Mouse (Mus musculus): Measurements from ENCODE around the gene Slc1a7. TPM values are rescaled to one million over a fixed set of nuclear protein-coding genes. Genes with fewer than 3 reads are reported as not detected.

Slc1a7 gene
- polyA plus RNA-seq, 1 experiment from 2014 or later, result 0.05 TPM

DNA sequence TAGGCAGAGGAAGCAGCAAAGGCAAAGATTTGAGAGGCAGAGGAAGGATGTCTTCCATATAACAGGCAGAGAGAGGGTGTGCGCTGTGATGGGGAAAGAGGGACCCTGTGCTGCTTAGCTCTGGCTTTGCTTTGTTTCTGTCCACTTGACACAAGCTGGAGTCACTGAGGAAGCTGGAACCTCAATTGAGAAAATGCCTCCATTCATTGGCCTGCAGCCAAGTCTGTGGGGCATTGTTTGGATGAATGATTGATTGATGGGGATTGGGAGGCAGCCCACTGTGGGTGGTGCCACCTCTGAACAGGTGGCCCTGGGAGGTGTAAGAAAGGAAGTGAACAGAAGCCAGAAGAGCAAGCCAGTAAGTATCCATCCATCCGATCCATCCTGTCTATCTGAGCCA, 5.3 kb upstream of the Slc1a7 start:
- no peak overlapping the region for H3K4me3 ChIP-seq (replicated peaks; ENCODE audit: low read depth, low read length)
- H3K27ac ChIP-seq, result no peak overlapping the region
- ATAC-seq (replicated peaks; ENCODE audit: low FRiP score, low read depth) (no peak), DNase-seq (ENCODE audit: low spot score) (no peak)
- H3K36me3 ChIP-seq (ENCODE audit: insufficient read depth, low read length), result no peaks in the 10 kb centered on the region
- no peak overlapping the region for H3K4me2 ChIP-seq (ENCODE audit: low read length)
- H3K9me3 ChIP-seq (replicated peaks; ENCODE audit: low read length), result no peaks in the 10 kb centered on the region
- no peak overlapping the region for H3K9ac ChIP-seq (ENCODE audit: low read depth, low read length)
- H3K27me3 ChIP-seq (ENCODE audit: insufficient read depth, low read length), result no peaks in the 10 kb centered on the region
- TF ChIP-seq CTCF (IDR thresholded peaks at IDR 0.05; ENCODE audit: low read depth), result no peak
- 88% methylated on average over 2 of the region's 2 CpGs for WGBS
- H3K4me1 ChIP-seq (replicated peaks; ENCODE audit: insufficient read depth, low read length), result peaks cover 4% of the 10 kb centered on the region; the same call in 1 of the 2 replicates

DNA sequence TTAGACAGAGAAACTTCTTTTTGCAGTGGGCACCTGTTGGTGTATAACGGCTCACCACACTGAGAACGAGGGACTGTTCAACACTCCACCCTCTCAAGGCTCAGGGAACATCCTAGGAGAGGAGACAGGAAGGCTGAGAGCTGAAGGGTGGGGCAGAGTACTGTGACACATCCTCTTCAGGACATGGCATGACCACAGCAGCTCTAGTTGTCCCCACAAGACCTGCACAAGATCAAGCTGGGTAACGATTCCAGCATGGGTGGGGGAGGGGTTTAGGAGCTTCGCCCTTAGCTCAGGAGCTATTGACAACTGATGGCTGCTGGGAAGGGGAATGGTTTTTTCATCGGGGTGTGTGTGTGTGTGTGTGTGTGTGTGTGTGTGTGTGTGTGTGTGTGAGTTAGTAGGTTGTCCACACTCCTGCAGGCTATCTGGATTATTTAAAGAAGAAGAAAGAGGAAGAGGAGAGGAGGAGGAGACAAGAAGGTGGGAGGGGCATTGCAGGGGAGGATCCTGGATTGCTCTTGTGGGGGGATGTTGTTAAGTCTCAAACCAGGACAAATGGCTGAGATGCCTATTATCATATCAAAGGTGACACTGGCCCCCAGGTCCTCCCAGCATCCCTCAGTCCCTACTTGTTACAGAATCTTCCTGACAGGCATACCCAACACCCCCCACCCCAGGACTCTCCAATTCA, 1.6 kb upstream of the Slc1a7 start:
- no peak for TF ChIP-seq CTCF (IDR thresholded peaks at IDR 0.05; ENCODE audit: low read depth)
- Histone ChIP-seq H3K4me3 (replicated peaks; ENCODE audit: low read depth, low read length) (no peak overlapping the region), H3K9me3 (replicated peaks; ENCODE audit: low read length) (no peaks in the 10 kb centered on the region), H3K4me2 (ENCODE audit: low read length) (no peak overlapping the region), H3K27ac (no peak overlapping the region), H3K36me3 (ENCODE audit: insufficient read depth, low read length) (no peaks in the 10 kb centered on the region), H3K27me3 (ENCODE audit: insufficient read depth, low read length) (no peaks in the 10 kb centered on the region), H3K4me1 (replicated peaks; ENCODE audit: insufficient read depth, low read length) (peaks cover 4% of the 10 kb centered on the region; the same call in 1 of the 2 replicates), H3K9ac (ENCODE audit: low read depth, low read length) (no peak overlapping the region)
- DNase-seq (ENCODE audit: low spot score), result no peak
- WGBS, result 55% methylated on average over 5 of the region's 5 CpGs
- ATAC-seq (replicated peaks; ENCODE audit: low FRiP score, low read depth), result no peak

DNA sequence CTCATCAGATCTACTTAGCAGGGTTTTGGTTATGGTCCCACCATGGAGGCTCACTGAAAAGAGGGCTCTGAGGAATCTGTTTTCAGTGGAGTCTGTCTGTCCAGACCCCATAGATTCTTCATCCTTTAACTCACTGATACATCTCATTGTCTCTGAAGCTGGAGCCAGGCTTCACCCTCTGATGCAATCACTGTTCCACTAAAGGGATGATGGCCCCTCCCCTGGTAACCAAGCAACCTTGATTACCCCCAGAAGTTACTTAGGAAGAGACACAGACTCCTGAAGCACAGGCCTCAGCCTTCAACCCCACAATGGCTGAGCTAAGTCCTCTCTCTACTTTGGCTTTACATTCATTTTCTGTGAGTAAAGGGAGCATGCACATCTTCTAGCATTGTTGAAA, 1.6 kb downstream of the Slc1a7 start:
- Histone ChIP-seq H3K9me3 (replicated peaks; ENCODE audit: low read length) (no peaks in the 10 kb centered on the region), H3K27ac (no peak overlapping the region), H3K9ac (ENCODE audit: low read depth, low read length) (no peak overlapping the region), H3K4me1 (replicated peaks; ENCODE audit: insufficient read depth, low read length) (no peaks in the 10 kb centered on the region), H3K27me3 (ENCODE audit: insufficient read depth, low read length) (no peaks in the 10 kb centered on the region), H3K36me3 (ENCODE audit: insufficient read depth, low read length) (no peaks in the 10 kb centered on the region), H3K4me3 (replicated peaks; ENCODE audit: low read depth, low read length) (no peak overlapping the region), H3K4me2 (ENCODE audit: low read length) (no peak overlapping the region)
- DNase-seq (ENCODE audit: low spot score) (no peak), ATAC-seq (replicated peaks; ENCODE audit: low FRiP score, low read depth) (no peak)
- TF ChIP-seq CTCF (IDR thresholded peaks at IDR 0.05; ENCODE audit: low read depth), result no peak

- no peak overlapping the region for H3K4me3 ChIP-seq (replicated peaks; ENCODE audit: low read depth, low read length)
- DNase-seq (ENCODE audit: low spot score) (no peak), ATAC-seq (replicated peaks; ENCODE audit: low FRiP score, low read depth) (no peak)
- 91% methylated on average over 1 of the region's 1 CpGs for WGBS
- H3K27me3 ChIP-seq (ENCODE audit: insufficient read depth, low read length), result no peaks in the 10 kb centered on the region
- H3K9me3 ChIP-seq (replicated peaks; ENCODE audit: low read length), result no peaks in the 10 kb centered on the region
- no peak overlapping the region for H3K9ac ChIP-seq (ENCODE audit: low read depth, low read length)
- no peaks in the 10 kb centered on the region for H3K4me1 ChIP-seq (replicated peaks; ENCODE audit: insufficient read depth, low read length)
- TF ChIP-seq CTCF (IDR thresholded peaks at IDR 0.05; ENCODE audit: low read depth), result no peak
- no peak overlapping the region for H3K4me2 ChIP-seq (ENCODE audit: low read length)
- no peaks in the 10 kb centered on the region for H3K36me3 ChIP-seq (ENCODE audit: insufficient read depth, low read length)
- H3K27ac ChIP-seq, result no peak overlapping the region
These were observed 3.0 kb downstream of the Slc1a7 start for GRCm38 (mm10) chr4:107971162-107971561.

DNA sequence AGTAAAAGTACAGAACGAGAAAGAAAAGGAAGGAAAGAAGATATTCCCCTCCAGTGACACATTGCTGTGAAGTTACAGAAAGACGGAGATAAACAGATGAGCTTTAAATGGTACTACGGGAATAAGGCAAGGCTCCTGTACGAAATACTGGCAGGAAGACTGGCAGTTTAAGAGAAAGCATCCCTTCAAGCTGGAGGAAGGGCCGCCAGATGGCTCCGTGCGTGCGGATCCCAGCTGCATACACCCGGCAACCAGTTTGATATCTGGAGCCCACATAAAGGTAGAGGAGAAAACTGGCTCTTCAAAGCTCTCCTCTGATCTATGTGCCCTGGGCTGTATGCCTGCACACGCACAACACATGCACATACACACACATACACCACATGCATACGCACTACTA, 6.4 kb downstream of the Slc1a7 start:
- 76% methylated on average over 11 of the region's 11 CpGs for WGBS
- Histone ChIP-seq H3K4me1 (replicated peaks; ENCODE audit: insufficient read depth, low read length) (no peaks in the 10 kb centered on the region), H3K9me3 (replicated peaks; ENCODE audit: low read length) (no peaks in the 10 kb centered on the region), H3K4me3 (replicated peaks; ENCODE audit: low read depth, low read length) (no peak overlapping the region), H3K36me3 (ENCODE audit: insufficient read depth, low read length) (no peaks in the 10 kb centered on the region), H3K4me2 (ENCODE audit: low read length) (no peak overlapping the region), H3K9ac (ENCODE audit: low read depth, low read length) (no peak overlapping the region), H3K27ac (no peak overlapping the region), H3K27me3 (ENCODE audit: insufficient read depth, low read length) (no peaks in the 10 kb centered on the region)
- TF ChIP-seq CTCF (IDR thresholded peaks at IDR 0.05; ENCODE audit: low read depth), result no peak
- ATAC-seq (replicated peaks; ENCODE audit: low FRiP score, low read depth) (no peak), DNase-seq (ENCODE audit: low spot score) (no peak)

- Histone ChIP-seq H3K36me3 (ENCODE audit: insufficient read depth, low read length) (no peaks in the 10 kb centered on the region), H3K4me2 (ENCODE audit: low read length) (no peak overlapping the region), H3K4me1 (replicated peaks; ENCODE audit: insufficient read depth, low read length) (no peaks in the 10 kb centered on the region), H3K27me3 (ENCODE audit: insufficient read depth, low read length) (no peaks in the 10 kb centered on the region), H3K27ac (no peak overlapping the region), H3K9me3 (replicated peaks; ENCODE audit: low read length) (no peaks in the 10 kb centered on the region), H3K9ac (ENCODE audit: low read depth, low read length) (no peak overlapping the region), H3K4me3 (replicated peaks; ENCODE audit: low read depth, low read length) (no peak overlapping the region)
- no peak for TF ChIP-seq CTCF (IDR thresholded peaks at IDR 0.05; ENCODE audit: low read depth)
- WGBS, result 59% methylated on average over 7 of the region's 7 CpGs
- DNase-seq (ENCODE audit: low spot score) (no peak), ATAC-seq (replicated peaks; ENCODE audit: low FRiP score, low read depth) (no peak)
These were observed 6.9 kb downstream of the Slc1a7 start for GRCm38 (mm10) chr4:107975004-107975403.

DNA sequence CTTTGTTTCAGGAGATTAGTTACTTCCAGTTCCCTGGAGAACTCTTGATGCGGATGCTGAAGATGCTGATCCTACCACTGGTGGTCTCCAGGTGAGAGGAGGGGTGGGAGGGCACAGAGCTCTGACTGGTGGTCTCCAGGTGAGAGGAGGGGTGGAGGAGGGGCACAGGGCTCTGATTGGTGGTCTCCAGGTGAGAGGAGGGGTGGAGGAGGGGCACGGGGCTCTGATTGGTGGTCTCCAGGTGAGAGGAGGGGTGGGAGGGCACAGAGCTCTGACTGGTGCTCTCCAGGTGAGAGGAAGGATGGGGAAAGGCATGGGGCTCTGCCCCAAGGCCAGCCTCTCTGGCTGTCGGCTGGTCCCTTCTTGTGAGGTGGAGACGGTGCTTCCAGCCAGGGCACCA, 9.5 kb downstream of the Slc1a7 start:
- Histone ChIP-seq H3K27me3 (ENCODE audit: insufficient read depth, low read length) (no peaks in the 10 kb centered on the region), H3K9ac (ENCODE audit: low read depth, low read length) (no peak overlapping the region), H3K4me3 (replicated peaks; ENCODE audit: low read depth, low read length) (no peak overlapping the region), H3K4me1 (replicated peaks; ENCODE audit: insufficient read depth, low read length) (no peaks in the 10 kb centered on the region), H3K27ac (no peak overlapping the region), H3K9me3 (replicated peaks; ENCODE audit: low read length) (no peaks in the 10 kb centered on the region), H3K36me3 (ENCODE audit: insufficient read depth, low read length) (no peaks in the 10 kb centered on the region), H3K4me2 (ENCODE audit: low read length) (no peak overlapping the region)
- TF ChIP-seq CTCF (IDR thresholded peaks at IDR 0.05; ENCODE audit: low read depth), result no peak
- WGBS, result 71% methylated on average over 4 of the region's 4 CpGs
- ATAC-seq (replicated peaks; ENCODE audit: low FRiP score, low read depth), result no peak
- no peak for DNase-seq (ENCODE audit: low spot score)
